Mouse (Mus musculus) kidney, adult 2 months (tissue): ENCODE measurements around the gene Cryz.

Source experiments
- CTCF ChIP-seq: fragments of 200-500 bp; conservative IDR thresholded peaks from 2 replicates; pipeline ENCODE4 v1.5.1; 2011; ENCODE audit warnings: low read depth, mild to moderate bottlenecking, control low read depth, low read length, moderate library complexity, mixed read lengths; ENCODE audit not compliant: insufficient read depth, insufficient read length
- POLR2A ChIP-seq: fragments of 200-500 bp; IDR thresholded peaks from one replicate; pipeline ENCODE4 v1.6.1; 2011; ENCODE audit warnings: low read depth, low read length, control low read depth

GRCm38 (mm10) chr3:154668485-154668884, 72.0 kb downstream of the Cryz start:
- TF ChIP-seq CTCF, result no peak
- TF ChIP-seq POLR2A, result no peak
